In the genomic region with DNA sequence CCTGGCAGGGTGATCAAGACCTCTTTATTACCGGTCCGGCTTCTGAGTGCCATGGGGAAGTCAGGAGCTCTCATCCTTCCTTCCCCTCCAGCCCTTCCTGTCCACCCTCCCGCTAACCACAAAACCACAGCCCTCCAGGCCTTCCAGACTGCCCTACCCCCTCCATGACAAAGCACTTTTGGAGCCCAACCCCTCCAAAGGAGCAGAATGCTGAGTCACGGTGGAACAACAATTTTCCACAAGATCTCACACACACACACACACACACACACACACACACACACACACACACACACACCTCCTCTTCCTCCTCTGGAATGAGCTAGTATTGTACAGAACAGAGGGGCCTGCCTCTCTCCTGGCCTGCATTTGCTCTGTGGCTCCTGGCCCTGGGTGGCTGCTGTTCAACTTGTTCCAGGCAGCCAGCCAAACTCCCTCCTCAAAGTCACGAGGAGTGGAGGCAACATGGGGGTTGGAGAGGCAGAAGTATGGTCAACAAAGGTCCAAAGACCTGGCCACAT, we compare ENCODE assay signal across 8 mouse cellular contexts. TPM values are rescaled to one million over a fixed set of nuclear protein-coding genes. Genes with fewer than 3 reads are reported as not detected.
A peak's percentile ranks its signal among the peaks of the same experiment; 100 is the strongest.
DNase-seq lines count a peak whose midpoint lies in the region; ATAC-seq and TF ChIP-seq lines count a peak whose summit lies in the region.

No protein-coding gene starts in this region.

- ATAC-seq in hindbrain, postnatal 0 days, result no peak
- no peak for ATAC-seq in hindbrain, embryonic 11.5 days (ENCODE audit: low FRiP score)
- peak; percentile 57 for ATAC-seq in liver, embryonic 12.5 days

- 41% methylated on average over 5 of the region's 5 CpGs for WGBS in hindbrain, postnatal 0 days
- 54% methylated on average over 5 of the region's 5 CpGs for WGBS in hindbrain, embryonic 11.5 days
- WGBS in kidney, adult 2 months, result 10% methylated on average over 5 of the region's 5 CpGs
- 8% methylated on average over 5 of the region's 5 CpGs for WGBS in liver, embryonic 12.5 days (ENCODE audit: insufficient replicate concordance)

- no peaks in the 10 kb centered on the region for H3K36me3 ChIP-seq in hindbrain, postnatal 0 days (ENCODE audit: insufficient read depth, low read length)
- no peaks in the 10 kb centered on the region for H3K36me3 ChIP-seq in hindbrain, embryonic 11.5 days (ENCODE audit: control insufficient read depth, insufficient read depth, low read length)
- no peaks in the 10 kb centered on the region for H3K36me3 ChIP-seq in kidney, adult 2 months (ENCODE audit: control insufficient read depth, insufficient read depth, low read length)
- H3K36me3 ChIP-seq in liver, embryonic 12.5 days, result peaks cover 1% of the 10 kb centered on the region

- peak; percentile 62 for DNase-seq in hindbrain, postnatal 0 days (ENCODE audit: low spot score)
- DNase-seq in hindbrain, embryonic 11.5 days (ENCODE audit: low spot score), result no peak
- peak; percentile 87 for DNase-seq in adrenal gland, adult 2 months
- peak; percentile 83 for DNase-seq in fibroblast of lung, adult 2 months (ENCODE audit: low read depth)
- DNase-seq in kidney, adult 2 months, result peak; percentile 97
- peak; percentile 84 to 85 for DNase-seq in right cerebral cortex, postnatal 10 days (ENCODE audit: low spot score in 2 of 2)
- DNase-seq in thymus, adult 18-20 months, result no peak

- H3K4me1 ChIP-seq in hindbrain, postnatal 0 days (ENCODE audit: insufficient read depth, low read length), result peaks cover 10% of the 10 kb centered on the region; the same call in 1 of the 2 replicates
- H3K4me1 ChIP-seq in hindbrain, embryonic 11.5 days (replicated peaks; ENCODE audit: control insufficient read depth, insufficient read depth, low read length), result no peaks in the 10 kb centered on the region
- H3K4me1 ChIP-seq in kidney, adult 2 months (ENCODE audit: control insufficient read depth, insufficient read depth, low read length), result peaks cover 24% of the 10 kb centered on the region
- peaks cover 73% of the 10 kb centered on the region for H3K4me1 ChIP-seq in liver, embryonic 12.5 days

- H3K4me2 ChIP-seq in hindbrain, postnatal 0 days (ENCODE audit: low read depth, low read length), result no peak overlapping the region
- no peak overlapping the region for H3K4me2 ChIP-seq in hindbrain, embryonic 11.5 days (replicated peaks; ENCODE audit: low read depth, low read length)
- H3K4me2 ChIP-seq in liver, embryonic 12.5 days, result peak overlapping the region; percentile 65

- H3K27ac ChIP-seq in hindbrain, postnatal 0 days, result peak overlapping the region; percentile 36
- no peak overlapping the region for H3K27ac ChIP-seq in hindbrain, embryonic 11.5 days (ENCODE audit: low read depth, low read length)
- peak overlapping the region; percentile 96 for H3K27ac ChIP-seq in kidney, adult 2 months (ENCODE audit: insufficient read depth, low read depth, low read length)
- peak overlapping the region; percentile 94 for H3K27ac ChIP-seq in liver, embryonic 12.5 days

- no peak for TF ChIP-seq CTCF in hindbrain, postnatal 0 days (IDR thresholded peaks at IDR 0.05; ENCODE audit: low read depth)
- no peak for TF ChIP-seq CTCF in kidney, adult 2 months (conservative IDR thresholded peaks at IDR 0.05; ENCODE audit: insufficient read depth, insufficient read length, low read depth, low read length)

- TF ChIP-seq POLR2A in kidney, adult 2 months (IDR thresholded peaks at IDR 0.05; ENCODE audit: low read depth, low read length), result no peak

- H3K27me3 ChIP-seq in hindbrain, postnatal 0 days (ENCODE audit: insufficient read depth, low read length), result no peaks in the 10 kb centered on the region
- H3K27me3 ChIP-seq in hindbrain, embryonic 11.5 days (ENCODE audit: control insufficient read depth, insufficient read depth, low read length), result no peaks in the 10 kb centered on the region
- H3K27me3 ChIP-seq in kidney, adult 2 months (replicated peaks; ENCODE audit: control insufficient read depth, insufficient read depth, low read length), result no peaks in the 10 kb centered on the region
- no peaks in the 10 kb centered on the region for H3K27me3 ChIP-seq in liver, embryonic 12.5 days (replicated peaks)

- no peaks in the 10 kb centered on the region for H3K9me3 ChIP-seq in hindbrain, postnatal 0 days (ENCODE audit: low read length)
- H3K9me3 ChIP-seq in hindbrain, embryonic 11.5 days (ENCODE audit: control insufficient read depth, low read length), result no peaks in the 10 kb centered on the region
- no peaks in the 10 kb centered on the region for H3K9me3 ChIP-seq in liver, embryonic 12.5 days (replicated peaks)

- H3K9ac ChIP-seq in hindbrain, postnatal 0 days (replicated peaks; ENCODE audit: low read length), result no peak overlapping the region
- H3K9ac ChIP-seq in hindbrain, embryonic 11.5 days (ENCODE audit: low read depth, low read length), result no peak overlapping the region
- peak overlapping the region; percentile 58 for H3K9ac ChIP-seq in liver, embryonic 12.5 days

- H3K4me3 ChIP-seq in hindbrain, postnatal 0 days (ENCODE audit: low read length), result no peak overlapping the region
- no peak overlapping the region for H3K4me3 ChIP-seq in hindbrain, embryonic 11.5 days (ENCODE audit: low read depth, low read length)
- H3K4me3 ChIP-seq in kidney, adult 2 months (ENCODE audit: insufficient read depth, low read depth, low read length), result no peak overlapping the region
- peak overlapping the region; percentile 30 for H3K4me3 ChIP-seq in liver, embryonic 12.5 days

RNA-seq across cellular contexts. Expression of a gene that starts 1.9 kb away (rescaled TPM):
- total RNA-seq in hindbrain, postnatal 0 days (2014; rRNA removed), result 301 and 443 TPM in 2 replicates
- polyA plus RNA-seq in hindbrain, postnatal 0 days (2015; fragmentation: Nextera tagmentation; extraction: Ambion mirVana), result 2,616 and 2,786 TPM in 2 replicates
- polyA plus RNA-seq in hindbrain, embryonic 11.5 days (2014; fragmentation: Nextera tagmentation; extraction: Ambion mirVana), result 1,301 and 1,416 TPM in 2 replicates
- 1,000 to 10,000 TPM; 3,718 to 3,915 TPM for total RNA-seq in adrenal gland, adult 2 months (2021)
- 39,639 and 47,224 TPM in 2 replicates for polyA plus RNA-seq in adrenal gland, adult 2 months (2012; rRNA removed)
- 8,110 and 8,726 TPM in 2 replicates for polyA plus RNA-seq in kidney, adult 2 months (2012; rRNA removed)
- polyA plus RNA-seq in liver, embryonic 12.5 days (2016; fragmentation: Nextera tagmentation; extraction: Ambion mirVana), result 5,199 and 5,262 TPM in 2 replicates

RNA-seq across cellular contexts. Expression of a gene that starts 22.9 kb away (rescaled TPM):
- 0.86 and 1.5 TPM in 2 replicates for total RNA-seq in hindbrain, postnatal 0 days (2014; rRNA removed)
- 2.6 and 3.0 TPM in 2 replicates for polyA plus RNA-seq in hindbrain, postnatal 0 days (2015; fragmentation: Nextera tagmentation; extraction: Ambion mirVana)
- polyA plus RNA-seq in hindbrain, embryonic 11.5 days (2014; fragmentation: Nextera tagmentation; extraction: Ambion mirVana), result 0.91 and 1.1 TPM in 2 replicates
- total RNA-seq in adrenal gland, adult 2 months (2021), result under 1 TPM; 0.17 to 0.62 TPM
- 0.16 and 0.46 TPM in 2 replicates for polyA plus RNA-seq in adrenal gland, adult 2 months (2012; rRNA removed)
- 0.33 and 0.38 TPM in 2 replicates for polyA plus RNA-seq in kidney, adult 2 months (2012; rRNA removed)
- polyA plus RNA-seq in liver, embryonic 12.5 days (2016; fragmentation: Nextera tagmentation; extraction: Ambion mirVana), result 0.17 and 0.32 TPM in 2 replicates

RNA-seq across cellular contexts. Expression of a gene that starts 23.0 kb away (rescaled TPM):
- total RNA-seq in hindbrain, postnatal 0 days (2014; rRNA removed), result 19.7 and 23.0 TPM in 2 replicates
- polyA plus RNA-seq in hindbrain, postnatal 0 days (2015; fragmentation: Nextera tagmentation; extraction: Ambion mirVana), result 20.1 and 22.2 TPM in 2 replicates
- 35.7 and 35.9 TPM in 2 replicates for polyA plus RNA-seq in hindbrain, embryonic 11.5 days (2014; fragmentation: Nextera tagmentation; extraction: Ambion mirVana)
- 10 to 100 TPM in 1 of 2 experiments, 1 to 10 TPM in 1; 4.1 to 10.3 TPM for total RNA-seq in adrenal gland, adult 2 months (2021)
- 9.1 and 9.4 TPM in 2 replicates for polyA plus RNA-seq in adrenal gland, adult 2 months (2012; rRNA removed)
- 66.0 and 90.9 TPM in 2 replicates for polyA plus RNA-seq in kidney, adult 2 months (2012; rRNA removed)
- polyA plus RNA-seq in liver, embryonic 12.5 days (2016; fragmentation: Nextera tagmentation; extraction: Ambion mirVana), result 189 and 191 TPM in 2 replicates

Comparison
In these comparisons a context has a peak if more than half of its experiments do, and no peak if none do; other contexts are left out.
1. DNase-seq: peak in hindbrain, postnatal 0 days (single experiment), adrenal gland, adult 2 months (single experiment), fibroblast of lung, adult 2 months (single experiment), kidney, adult 2 months (single experiment) and right cerebral cortex, postnatal 10 days (2 of 2); none in hindbrain, embryonic 11.5 days (single experiment) and thymus, adult 18-20 months (0 of 2).